Mouse (Mus musculus): ENCODE measurements at regions not wholly inside any gene's neighbourhood (a gene's known extent, or its start where the extent isn't known, plus 50 kb on each side); places are given as distances from the start of the nearest gene placed in this dataset.

DNA sequence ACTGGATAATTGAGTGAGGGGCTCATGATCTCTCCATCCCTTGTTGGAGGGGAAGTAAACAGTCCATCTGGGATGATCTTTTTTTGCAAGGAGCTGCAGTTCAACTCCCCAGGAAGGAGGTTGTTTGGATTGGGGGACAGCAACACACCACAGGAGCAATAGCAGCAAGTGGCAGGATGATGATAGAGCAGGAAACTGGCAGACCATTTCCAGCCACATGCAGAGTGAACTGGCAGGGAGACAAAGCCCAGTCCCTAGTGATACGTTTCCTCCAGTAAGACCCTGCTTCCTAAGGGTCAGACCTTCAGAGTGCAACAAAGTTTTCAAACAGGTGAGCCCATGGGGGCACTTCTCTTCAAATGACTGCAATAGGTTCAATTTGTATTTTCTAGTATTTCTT is 91.2 kb downstream of the Arrdc3 start:
- TF ChIP-seq GATA4 (IDR thresholded peaks at IDR 0.05; ENCODE audit: insufficient replicate concordance, low read length): no peak

GRCm38 (mm10) chr13:80977266-80977665 is 94.1 kb downstream of the Arrdc3 start:
- no peak for TF ChIP-seq GATA4 (IDR thresholded peaks at IDR 0.05; ENCODE audit: insufficient replicate concordance, low read length)

- no peak for TF ChIP-seq GATA4 (IDR thresholded peaks at IDR 0.05; ENCODE audit: insufficient replicate concordance, low read length)
Observed at GRCm38 (mm10) chr13:80981201-80981600, 98.0 kb downstream of the Arrdc3 start.

DNA sequence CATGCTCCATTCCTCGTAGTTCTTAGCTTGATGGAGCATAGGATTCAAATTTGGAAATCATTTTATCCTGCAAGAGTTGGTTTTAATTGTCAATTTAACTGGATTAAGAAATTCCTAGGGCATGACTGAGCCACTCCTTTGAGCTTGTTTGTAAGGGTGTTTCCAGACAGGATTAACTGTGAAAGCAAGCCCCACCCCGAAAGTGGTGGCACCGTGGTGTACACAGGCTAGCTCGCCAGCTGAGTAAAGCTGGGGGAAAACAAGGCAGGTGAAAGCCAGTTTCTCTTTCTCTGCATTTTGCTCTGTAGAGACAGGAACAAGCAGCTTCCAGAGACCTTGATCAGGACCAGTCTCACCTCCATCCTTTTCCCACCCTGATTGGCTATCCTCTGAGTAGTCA is 103.5 kb downstream of the Arrdc3 start:
- no peak for TF ChIP-seq GATA4 (IDR thresholded peaks at IDR 0.05; ENCODE audit: insufficient replicate concordance, low read length)

DNA sequence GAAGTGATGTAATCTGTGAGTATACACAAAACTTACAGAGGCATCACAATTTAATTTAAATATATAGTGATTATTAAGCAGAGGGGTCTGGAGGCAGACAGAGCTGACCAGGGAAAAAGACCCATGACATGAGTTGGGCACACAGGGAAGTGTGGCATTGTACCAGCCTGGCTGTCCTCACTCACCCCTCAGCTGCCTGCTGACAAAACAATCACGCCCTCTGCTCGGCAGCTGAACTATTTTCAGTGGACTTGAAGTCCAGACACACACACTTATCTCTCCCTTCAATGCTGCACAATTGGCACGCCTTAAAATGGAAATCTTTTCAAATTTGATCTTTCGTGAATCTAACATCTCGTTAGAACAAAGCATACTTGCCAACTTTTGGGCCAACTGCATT is 106.6 kb downstream of the Arrdc3 start:
- no peak for TF ChIP-seq GATA4 (IDR thresholded peaks at IDR 0.05; ENCODE audit: insufficient replicate concordance, low read length)

DNA sequence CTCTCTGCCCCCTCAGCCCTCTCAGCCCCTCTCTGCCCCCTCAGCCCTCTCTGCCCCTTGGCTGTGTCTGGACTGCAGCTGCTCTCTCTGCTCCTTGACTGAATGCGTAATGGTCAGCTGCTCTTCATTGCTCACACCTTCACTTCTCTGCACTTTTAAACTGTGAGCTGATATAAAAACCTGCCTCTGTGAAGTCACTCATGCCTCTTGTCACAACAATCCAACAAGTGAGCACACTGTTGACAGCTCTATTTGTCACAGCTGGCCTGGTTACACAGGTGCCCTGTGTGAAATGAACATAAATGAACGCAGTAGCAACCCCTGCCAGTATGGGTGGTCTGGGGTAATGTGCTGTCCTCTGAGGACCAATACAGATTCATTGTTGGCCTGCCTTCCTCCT is 109.2 kb downstream of the Arrdc3 start:
- no peak for TF ChIP-seq GATA4 (IDR thresholded peaks at IDR 0.05; ENCODE audit: insufficient replicate concordance, low read length)

DNA sequence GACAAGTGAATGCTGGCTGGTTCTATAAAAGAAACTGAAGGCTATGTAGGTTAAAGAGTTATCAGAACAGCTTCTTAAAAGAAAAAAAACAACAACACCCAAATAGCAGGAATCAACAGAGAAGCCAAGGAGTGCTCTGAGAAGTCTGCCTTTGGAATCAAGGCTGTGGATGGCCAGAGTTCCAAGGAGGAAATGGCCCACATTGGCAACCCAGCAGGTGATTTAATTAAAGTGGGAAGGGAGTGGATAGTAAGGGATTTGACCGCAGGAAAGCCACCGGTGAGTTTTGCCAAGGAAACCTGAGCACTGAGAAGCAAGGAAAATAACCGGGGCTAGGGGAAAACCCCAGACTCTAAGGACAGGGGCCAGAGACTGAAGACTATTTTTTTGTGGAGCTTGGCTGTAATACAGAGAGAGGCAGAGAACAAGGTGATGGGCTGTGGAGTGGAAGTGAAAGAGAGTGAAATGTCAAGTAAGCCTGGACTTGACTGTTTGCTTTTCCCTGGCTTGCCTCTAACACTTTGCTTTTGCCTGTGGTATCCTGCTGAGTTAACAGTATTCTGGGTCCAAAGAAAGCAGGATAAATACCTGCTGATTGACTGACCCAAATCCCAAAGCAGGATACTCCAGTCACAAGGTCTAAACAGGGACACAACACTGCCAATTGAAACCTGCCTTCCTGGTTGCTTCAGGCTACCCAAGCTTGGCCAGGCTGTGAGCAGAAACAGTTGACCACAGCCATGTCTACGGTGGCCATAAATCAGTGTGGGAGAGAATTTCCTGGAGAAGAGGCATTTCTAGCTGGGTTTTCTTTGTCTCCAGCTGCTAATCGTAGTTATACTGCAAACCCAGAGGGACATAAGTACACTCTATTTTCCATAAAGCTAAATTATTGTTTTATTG is 125.9 kb downstream of the Arrdc3 start:
- no peak for TF ChIP-seq GATA4 (IDR thresholded peaks at IDR 0.05; ENCODE audit: insufficient replicate concordance, low read length)

DNA sequence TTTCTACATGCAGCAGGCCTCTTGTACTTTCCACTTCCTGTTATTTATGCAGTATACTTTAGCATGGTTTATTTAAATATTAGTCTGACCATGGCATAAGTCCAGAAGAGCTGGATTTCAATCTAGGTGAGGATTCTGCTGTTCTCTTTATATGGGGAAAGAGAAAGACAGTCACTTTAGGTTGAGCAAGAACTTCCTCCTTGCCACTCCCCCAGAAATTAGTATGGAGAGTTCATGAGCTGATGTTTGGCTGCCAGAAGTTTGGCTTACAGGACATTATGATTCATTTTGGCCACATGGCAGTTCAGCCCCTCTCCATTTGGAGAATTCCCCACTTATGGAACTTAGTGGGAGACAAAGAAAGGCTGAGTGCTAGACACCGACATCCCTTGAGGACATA is 130.8 kb downstream of the Arrdc3 start:
- no peak for TF ChIP-seq GATA4 (IDR thresholded peaks at IDR 0.05; ENCODE audit: insufficient replicate concordance, low read length)

- TF ChIP-seq GATA4 (IDR thresholded peaks at IDR 0.05; ENCODE audit: insufficient replicate concordance, low read length): no peak
Observed at GRCm38 (mm10) chr13:81020106-81020747, 137.0 kb downstream of the Arrdc3 start.

DNA sequence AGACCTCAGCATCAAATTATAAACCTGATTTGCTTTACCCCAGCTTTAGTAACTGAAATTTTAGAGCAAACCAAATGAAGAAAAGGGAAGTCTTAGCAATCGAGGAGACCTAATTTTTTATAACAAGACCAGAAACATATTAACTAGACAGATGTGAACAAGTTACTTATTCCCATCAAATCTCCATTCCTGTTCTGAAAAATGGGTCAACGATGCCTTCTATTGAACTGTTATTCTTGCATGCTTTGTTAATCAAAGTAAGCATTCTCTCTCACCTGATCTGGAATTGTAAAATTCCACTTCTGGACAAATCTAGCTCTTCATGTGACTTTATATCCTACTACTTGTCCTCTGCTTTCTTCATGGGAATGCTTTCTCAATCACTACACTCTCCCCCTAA is 137.6 kb downstream of the Arrdc3 start:
- no peak for TF ChIP-seq GATA4 (IDR thresholded peaks at IDR 0.05; ENCODE audit: insufficient replicate concordance, low read length)

GRCm38 (mm10) chr13:81022410-81022809 is 139.2 kb downstream of the Arrdc3 start:
- TF ChIP-seq GATA4 (IDR thresholded peaks at IDR 0.05; ENCODE audit: insufficient replicate concordance, low read length): no peak

DNA sequence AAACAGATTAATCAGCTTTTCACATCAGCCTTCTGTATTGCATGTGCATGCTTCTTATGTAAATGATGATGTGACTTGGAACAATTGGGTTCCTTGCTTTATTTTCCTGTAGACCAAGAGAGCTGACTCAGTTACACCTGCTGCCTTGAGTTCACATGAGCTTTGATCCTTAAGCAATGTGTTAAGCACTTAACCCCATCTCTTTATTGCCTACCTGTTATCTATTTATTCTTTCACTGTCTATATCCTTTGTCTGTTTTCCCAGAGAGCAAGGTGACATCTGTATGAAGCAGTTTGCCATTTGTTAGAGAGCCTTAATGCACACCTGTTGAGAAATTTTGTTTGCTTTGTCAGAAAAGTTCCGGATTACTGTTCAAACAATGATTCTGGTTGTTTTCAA is 154.1 kb downstream of the Arrdc3 start:
- no peak for TF ChIP-seq GATA4 (IDR thresholded peaks at IDR 0.05; ENCODE audit: insufficient replicate concordance, low read length)

- no peak for TF ChIP-seq GATA4 (IDR thresholded peaks at IDR 0.05; ENCODE audit: insufficient replicate concordance, low read length)
Observed at GRCm38 (mm10) chr13:81038736-81039135, 155.6 kb downstream of the Arrdc3 start.

- no peak for TF ChIP-seq GATA4 (IDR thresholded peaks at IDR 0.05; ENCODE audit: insufficient replicate concordance, low read length)
Observed at GRCm38 (mm10) chr13:81040494-81040893, 157.3 kb downstream of the Arrdc3 start.

DNA sequence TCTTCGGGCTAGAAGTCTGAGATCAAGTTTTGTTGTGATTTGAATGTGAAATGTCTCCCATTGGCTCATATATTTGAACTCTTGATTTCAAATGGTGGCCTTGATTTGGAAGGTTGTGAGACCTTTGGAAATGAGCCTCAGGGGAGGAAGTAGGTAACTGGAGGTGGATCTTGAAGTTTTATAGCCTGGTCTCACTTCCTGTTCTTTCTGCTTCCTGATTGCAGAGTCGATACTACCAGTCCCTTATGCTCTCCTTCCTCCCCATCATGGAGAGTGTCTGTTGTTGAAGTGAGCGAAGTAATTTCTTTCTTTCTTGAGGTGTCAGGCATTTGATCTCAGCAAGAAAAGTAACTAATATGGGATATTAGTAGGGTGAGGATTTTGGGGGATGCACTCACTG is 158.5 kb downstream of the Arrdc3 start:
- no peak for TF ChIP-seq GATA4 (IDR thresholded peaks at IDR 0.05; ENCODE audit: insufficient replicate concordance, low read length)

Measured in liver, adult (tissue).